Comparison of ENCODE assay signal across 8 mouse cellular contexts in the genomic region with DNA sequence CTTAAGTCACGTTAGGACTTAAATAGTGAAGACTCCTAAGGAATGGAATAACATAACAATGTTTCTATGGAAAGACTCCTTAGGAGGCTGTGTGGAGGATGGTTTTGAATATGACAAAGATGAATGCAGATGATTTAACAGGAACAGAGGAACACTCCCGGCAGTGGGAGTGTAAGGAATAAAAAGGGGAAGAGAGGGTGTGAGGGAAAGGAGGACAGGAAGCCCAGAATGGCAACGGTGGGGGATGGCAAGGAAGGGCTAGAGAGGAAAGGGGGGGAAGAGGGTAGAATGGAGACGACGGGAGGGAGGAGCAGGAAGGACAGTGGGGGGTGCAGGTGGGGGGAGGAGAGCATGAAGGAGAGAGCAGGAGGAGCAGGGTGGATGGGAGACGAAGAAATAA. TPM values are rescaled to one million over a fixed set of nuclear protein-coding genes. Genes with fewer than 3 reads are reported as not detected.
DNase-seq lines count a peak whose midpoint lies in the region; ATAC-seq and TF ChIP-seq lines count a peak whose summit lies in the region.

No protein-coding gene starts in this region.

- 15% methylated on average over 6 of the region's 6 CpGs for WGBS in heart, embryonic 12.5 days
- WGBS in midbrain, embryonic 10.5 days: 31% methylated on average over 6 of the region's 6 CpGs
- 24% methylated on average over 6 of the region's 6 CpGs for WGBS in midbrain, postnatal 0 days

- peak overlapping the region; percentile 70 for H3K4me2 ChIP-seq in heart, embryonic 12.5 days
- no peak overlapping the region for H3K4me2 ChIP-seq in midbrain, postnatal 0 days (ENCODE audit: low read depth, low read length, poor library complexity, severe bottlenecking)

- H3K4me3 ChIP-seq in heart, embryonic 12.5 days: peak overlapping the region; percentile 22; the same call in 1 of the 2 replicates
- H3K4me3 ChIP-seq in midbrain, embryonic 10.5 days: peak overlapping the region; percentile 23
- no peak overlapping the region for H3K4me3 ChIP-seq in midbrain, postnatal 0 days (ENCODE audit: low read depth, low read length)

- no peak for DNase-seq in heart, postnatal 36 days
- DNase-seq in midbrain, embryonic 10.5 days (ENCODE audit: low spot score): no peak
- no peak for DNase-seq in midbrain, postnatal 0 days (ENCODE audit: low spot score)
- peak; percentile 59 to 75 for DNase-seq in left cerebral cortex, adult 18-20 months (ENCODE audit: low spot score in 2 of 2)
- peak; percentile 82 for DNase-seq in telencephalon, adult 2 months (ENCODE audit: low read depth, low spot score)
- DNase-seq in ovary, postnatal 14 days (ENCODE audit: low spot score): no peak

- H3K4me1 ChIP-seq in heart, embryonic 12.5 days (replicated peaks): peaks cover 14% of the 10 kb centered on the region
- H3K4me1 ChIP-seq in midbrain, embryonic 10.5 days: peaks cover 30% of the 10 kb centered on the region
- no peaks in the 10 kb centered on the region for H3K4me1 ChIP-seq in midbrain, postnatal 0 days (ENCODE audit: insufficient read depth, low read length)

- H3K9me3 ChIP-seq in heart, embryonic 12.5 days (replicated peaks): no peaks in the 10 kb centered on the region
- no peaks in the 10 kb centered on the region for H3K9me3 ChIP-seq in midbrain, embryonic 10.5 days (replicated peaks)
- no peaks in the 10 kb centered on the region for H3K9me3 ChIP-seq in midbrain, postnatal 0 days (ENCODE audit: low read length)

- no peak overlapping the region for H3K27ac ChIP-seq in heart, embryonic 12.5 days (ENCODE audit: poor library complexity, severe bottlenecking)
- peak overlapping the region; percentile 55 for H3K27ac ChIP-seq in midbrain, embryonic 10.5 days (replicated peaks)
- H3K27ac ChIP-seq in midbrain, postnatal 0 days (ENCODE audit: low read depth, low read length): no peak overlapping the region

- intact Hi-C loops in heart, postnatal 36 days (cut with DNase I): no loop called here

- TF ChIP-seq CTCF in midbrain, postnatal 0 days (IDR thresholded peaks at IDR 0.05): no peak

- peak; percentile 48; the same call in 1 of the 2 replicates for ATAC-seq in heart, embryonic 12.5 days (ENCODE audit: insufficient number of reproducible peaks, low FRiP score)
- ATAC-seq in midbrain, postnatal 0 days (ENCODE audit: low FRiP score): no peak
- ATAC-seq in megakaryocyte progenitor cell, adult 5-6 weeks (replicated peaks; ENCODE audit: poor library complexity): no peak

- H3K27me3 ChIP-seq in heart, embryonic 12.5 days (replicated peaks): no peaks in the 10 kb centered on the region
- 0 out of 2 replicates have a peak, but pooled peaks cover 13% of the 10 kb centered on the region for H3K27me3 ChIP-seq in midbrain, embryonic 10.5 days (ENCODE audit: low read depth, poor library complexity, severe bottlenecking)
- H3K27me3 ChIP-seq in midbrain, postnatal 0 days (ENCODE audit: insufficient read depth, low read length): no peaks in the 10 kb centered on the region; the same call in 1 of the 2 replicates

- no peaks in the 10 kb centered on the region for H3K36me3 ChIP-seq in heart, embryonic 12.5 days
- H3K36me3 ChIP-seq in midbrain, embryonic 10.5 days: no peaks in the 10 kb centered on the region
- H3K36me3 ChIP-seq in midbrain, postnatal 0 days (ENCODE audit: insufficient read depth, low read length): no peaks in the 10 kb centered on the region

- H3K9ac ChIP-seq in heart, embryonic 12.5 days: no peak overlapping the region
- H3K9ac ChIP-seq in midbrain, postnatal 0 days (replicated peaks; ENCODE audit: low read length, poor library complexity, severe bottlenecking): no peak overlapping the region

RNA-seq across cellular contexts. Expression of a gene that starts 24.4 kb away (rescaled TPM):
- 17.2 and 18.2 TPM in 2 replicates for polyA plus RNA-seq in heart, embryonic 12.5 days (2016; fragmentation: Nextera tagmentation; extraction: Ambion mirVana)
- total RNA-seq in heart, postnatal 36 days (2021): 1 to 10 TPM; 9.0 to 9.4 TPM
- polyA plus RNA-seq in midbrain, embryonic 10.5 days (2016; fragmentation: Nextera tagmentation; extraction: Ambion mirVana): 19.3 and 21.0 TPM in 2 replicates
- total RNA-seq in midbrain, postnatal 0 days (2014; rRNA removed): 17.4 and 19.2 TPM in 2 replicates
- 12.7 and 14.2 TPM in 2 replicates for polyA plus RNA-seq in midbrain, postnatal 0 days (2015; fragmentation: Nextera tagmentation; extraction: Ambion mirVana)
- total RNA-seq in left cerebral cortex, adult 18-20 months (2021): 10 to 100 TPM; 23.8 TPM
- 16.4 and 24.7 TPM in 2 replicates for total RNA-seq in megakaryocyte progenitor cell, adult 5-6 weeks (2015)
- 17.8 and 19.7 TPM in 2 replicates for total RNA-seq in megakaryocyte progenitor cell, adult 5-6 weeks (2017)

Comparison
In these comparisons a context has a peak if more than half of its experiments do, and no peak if none do; other contexts are left out.
1. DNase-seq: peak in left cerebral cortex, adult 18-20 months (2 of 2) and telencephalon, adult 2 months (single experiment); none in heart, postnatal 36 days (0 of 2), midbrain, embryonic 10.5 days (single experiment), midbrain, postnatal 0 days (single experiment) and ovary, postnatal 14 days (single experiment).